Mouse (Mus musculus): ENCODE measurements at regions not wholly inside any gene's neighbourhood (a gene's known extent, or its start where the extent isn't known, plus 50 kb on each side); places are given as distances from the start of the nearest gene placed in this dataset.

DNA sequence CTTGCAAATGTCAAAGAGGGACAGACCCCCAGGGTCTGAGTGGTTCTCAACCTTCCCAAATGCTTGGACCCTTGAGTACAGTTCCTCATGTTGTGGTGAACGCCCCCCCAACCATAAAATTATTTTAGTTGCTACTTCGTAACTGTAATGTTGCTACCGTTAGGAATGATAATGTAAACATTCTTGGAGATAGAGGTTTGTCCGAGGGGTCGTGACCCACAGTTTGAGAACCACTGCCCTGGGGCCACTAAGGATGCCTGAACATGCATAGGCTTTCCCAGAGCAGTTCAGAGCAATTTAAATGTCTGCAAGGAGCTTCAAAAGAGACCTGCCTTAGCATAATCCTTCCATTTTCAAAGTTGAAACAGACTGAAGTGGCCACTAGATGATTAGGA is 407.8 kb downstream of the Gm45692 start:
- no peak for DNase-seq

DNA sequence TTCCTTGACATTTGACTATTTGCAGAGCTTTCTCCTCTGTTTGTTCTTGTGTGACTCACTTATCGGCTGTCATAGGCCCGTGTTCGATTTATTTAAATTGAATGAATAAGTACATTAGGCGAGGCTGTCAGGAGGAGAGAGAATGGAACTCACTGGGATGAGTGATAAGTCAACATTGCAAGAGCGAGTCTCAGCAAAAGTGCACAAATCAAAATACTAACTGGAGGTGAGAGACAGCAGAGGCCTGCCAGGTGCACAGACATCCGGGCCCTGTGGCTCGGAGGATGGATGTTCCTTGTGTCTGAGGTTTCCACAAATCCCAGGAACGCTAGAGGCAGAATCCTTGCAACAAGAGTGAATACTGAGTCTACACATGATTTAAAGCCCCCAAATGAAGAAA is 410.6 kb downstream of the Gm45692 start:
- DNase-seq = no peak

DNA sequence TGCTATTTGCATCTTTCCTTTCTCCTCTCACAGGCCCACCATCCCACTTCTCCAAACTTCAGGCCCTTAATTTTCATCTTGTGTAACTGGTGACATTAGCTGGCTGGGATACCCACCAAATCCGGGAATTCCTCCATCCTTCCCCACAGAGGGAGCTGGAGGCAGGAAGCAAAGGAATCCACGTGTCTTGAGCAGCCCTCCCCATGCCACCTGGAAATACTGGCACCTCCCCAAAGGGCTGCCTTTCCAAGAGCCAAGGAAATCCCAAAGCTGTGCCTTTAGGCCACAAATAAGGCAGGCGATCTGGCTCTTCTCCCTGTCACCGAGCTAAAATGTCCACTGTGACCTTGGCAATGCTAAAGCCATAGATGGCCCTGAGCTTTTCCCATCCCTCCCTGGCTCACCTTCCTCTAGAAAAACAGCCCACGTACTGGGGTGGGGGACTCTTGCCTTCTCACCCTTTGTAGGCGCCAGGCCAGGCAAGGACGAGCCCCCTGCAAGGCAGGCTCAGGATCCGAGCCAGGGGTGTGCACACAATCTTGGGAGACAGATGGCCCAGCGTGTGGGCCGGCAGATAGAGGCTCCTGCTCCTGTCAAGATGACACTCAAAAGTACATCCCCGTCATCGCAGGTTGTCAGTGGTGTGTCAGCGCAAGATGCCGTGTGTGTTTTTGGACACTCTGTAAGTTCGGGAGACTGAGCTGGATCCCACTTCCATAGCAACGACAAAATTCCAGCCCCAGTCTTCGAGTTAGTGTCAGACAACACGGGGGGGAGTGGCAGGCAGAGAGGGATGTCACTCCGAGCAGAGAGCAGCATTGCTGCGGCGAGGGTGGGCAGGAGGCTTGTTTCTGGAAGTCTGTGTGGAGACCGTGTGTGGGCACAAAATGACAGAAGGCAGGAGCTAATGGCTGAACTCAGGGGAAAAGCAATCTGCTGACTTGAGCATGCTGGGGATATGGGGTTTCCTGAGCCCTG is 414.4 kb downstream of the Gm45692 start:
- DNase-seq = peak; percentile 78

DNA sequence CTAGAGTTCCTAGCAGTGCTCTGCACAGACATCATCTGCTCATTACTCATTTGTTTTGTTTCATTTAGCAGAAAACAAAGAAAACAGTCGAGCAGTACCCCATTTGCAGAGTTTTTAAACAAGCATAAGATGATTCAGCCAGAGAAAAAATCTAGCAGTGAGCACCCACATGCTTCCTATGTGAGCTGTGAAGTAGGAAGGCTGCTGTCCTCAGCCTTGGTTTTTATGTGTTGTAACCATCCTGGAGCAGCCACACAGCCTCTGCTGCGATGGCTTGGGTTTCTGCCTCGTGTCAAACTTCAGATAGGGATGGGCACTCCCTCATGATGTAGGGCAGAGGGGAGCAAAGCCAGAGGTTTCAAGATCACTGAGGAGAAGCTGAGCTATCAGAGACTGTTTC is 416.5 kb downstream of the Gm45692 start:
- DNase-seq = peak; percentile 47

DNA sequence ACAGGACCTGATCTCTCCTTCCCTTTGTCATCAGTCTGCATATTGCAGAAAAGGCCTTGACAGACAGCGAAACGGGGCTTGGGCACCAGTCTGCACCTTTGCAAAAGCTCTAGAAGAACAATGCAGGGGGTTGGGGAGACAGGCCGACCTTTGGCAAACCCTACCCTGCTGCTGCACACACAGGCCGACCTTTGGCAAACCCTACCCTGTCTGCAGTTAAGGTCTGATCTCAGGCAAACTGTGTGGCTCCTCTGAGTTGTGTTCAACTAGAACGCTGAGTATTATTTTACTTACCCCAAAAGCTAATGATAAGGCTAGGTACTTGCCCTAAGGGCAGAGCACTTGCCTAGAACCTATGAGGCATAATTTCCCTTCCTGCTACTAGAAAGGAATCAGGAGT is 423.4 kb upstream of the Zfp703 start:
- DNase-seq = no peak

DNA sequence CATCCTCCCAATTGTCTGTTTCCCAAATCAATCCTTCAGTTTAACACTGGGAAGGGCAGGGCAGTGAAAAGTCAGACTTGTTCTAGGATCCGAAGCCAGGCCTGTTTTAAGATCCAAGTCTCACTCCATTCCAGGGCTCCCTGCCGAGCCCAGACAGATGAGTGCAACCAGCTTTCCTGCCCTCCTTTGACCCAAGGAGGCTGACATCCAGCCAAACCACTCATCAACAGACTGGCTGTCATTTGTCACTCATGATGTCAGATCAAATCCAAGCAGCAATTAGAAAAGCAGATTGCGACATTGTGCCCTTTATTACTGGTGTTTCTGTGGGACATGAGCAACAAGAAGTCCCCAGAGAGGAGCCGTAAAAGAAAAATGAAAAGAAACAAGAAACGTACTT is 417.9 kb upstream of the Zfp703 start:
- DNase-seq = no peak

DNA sequence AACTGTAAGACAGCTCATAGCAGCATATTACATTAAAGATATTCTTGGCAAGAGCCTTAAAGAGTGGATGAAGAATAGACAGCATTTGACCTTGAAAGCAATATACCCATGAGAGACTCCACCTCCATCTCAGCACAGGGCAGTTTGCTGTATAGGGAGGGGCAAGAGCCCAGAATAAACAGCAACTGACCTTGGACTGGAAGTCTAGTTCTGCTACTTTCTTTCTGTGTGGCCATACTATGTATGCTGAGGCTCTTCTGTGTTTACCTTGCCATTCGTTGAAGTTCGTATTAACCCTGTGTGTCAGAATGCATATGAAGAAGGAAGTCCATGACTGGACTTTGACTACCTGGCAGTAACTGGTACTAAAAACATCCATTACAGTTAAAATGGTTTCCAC is 414.0 kb upstream of the Zfp703 start:
- DNase-seq = no peak

DNA sequence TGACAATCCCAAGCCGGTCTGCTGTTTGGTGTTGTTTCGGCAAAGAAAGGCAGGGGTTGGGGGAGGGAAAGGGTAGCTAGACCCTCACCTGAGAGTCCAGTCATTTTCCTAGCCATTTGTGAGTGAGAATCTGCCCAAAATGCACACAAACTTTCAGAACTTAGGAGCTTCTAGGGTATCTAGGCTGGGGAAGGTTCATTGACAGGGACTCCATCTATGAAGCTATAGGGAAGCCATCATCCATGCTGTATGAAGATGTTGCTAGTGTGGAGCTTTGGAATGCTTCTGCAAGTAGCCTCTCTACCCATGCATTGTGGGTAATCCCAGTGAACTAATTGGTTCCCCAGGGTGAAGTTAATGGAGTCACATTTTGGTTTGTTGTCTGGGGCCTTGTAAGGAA is 412.9 kb upstream of the Zfp703 start:
- no peak for DNase-seq

DNA sequence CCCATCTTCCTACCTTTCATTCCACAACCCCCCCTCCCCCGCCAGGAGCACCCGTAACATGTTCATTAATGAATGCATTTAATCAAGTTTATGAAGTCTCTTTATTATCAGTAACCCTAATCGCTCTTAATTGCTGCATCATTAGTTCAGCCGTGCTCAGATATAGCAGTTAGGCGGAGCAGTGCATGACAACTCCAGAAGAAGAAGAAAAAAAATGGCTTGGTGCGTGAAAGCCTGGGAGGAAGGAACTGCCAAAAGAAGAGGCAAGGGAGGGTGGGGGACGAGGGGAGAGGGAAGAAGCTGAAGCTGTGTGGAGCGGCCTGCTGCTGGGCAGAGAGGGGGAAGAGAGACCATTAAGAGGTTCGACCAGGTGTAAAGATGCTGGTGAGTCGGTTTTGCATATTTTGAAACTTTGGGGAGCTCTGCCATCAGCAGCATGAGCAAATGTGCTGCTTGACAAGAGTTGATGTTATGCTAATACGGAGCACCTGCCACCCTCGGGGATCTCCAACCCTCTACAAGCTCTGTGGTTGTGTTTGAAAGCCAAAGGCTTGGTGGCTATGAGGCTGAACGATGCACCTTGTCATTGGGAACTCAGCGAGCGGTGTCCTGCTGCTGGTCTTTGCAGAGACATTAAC is 408.6 kb upstream of the Zfp703 start:
- DNase-seq = no peak

DNA sequence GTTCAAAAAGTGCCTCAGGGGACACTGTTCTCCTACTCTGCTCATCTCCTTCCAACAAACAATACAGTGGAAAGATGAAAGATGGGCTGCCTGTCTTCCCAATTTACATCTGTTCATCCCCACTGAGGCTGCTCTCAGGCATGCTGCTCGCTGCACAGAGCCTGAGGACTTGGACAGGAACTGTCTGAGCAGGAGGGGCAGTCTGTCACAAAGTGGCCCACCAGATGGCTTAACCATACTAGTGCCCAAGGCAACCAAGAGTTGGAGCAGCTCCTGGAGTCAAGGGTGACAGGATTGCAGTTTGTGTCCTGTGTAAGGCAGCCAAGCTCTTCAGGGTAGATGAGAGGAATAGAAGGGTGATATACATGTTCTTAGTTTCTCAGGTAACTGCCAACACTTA is 388.3 kb upstream of the Zfp703 start:
- no peak for DNase-seq

DNA sequence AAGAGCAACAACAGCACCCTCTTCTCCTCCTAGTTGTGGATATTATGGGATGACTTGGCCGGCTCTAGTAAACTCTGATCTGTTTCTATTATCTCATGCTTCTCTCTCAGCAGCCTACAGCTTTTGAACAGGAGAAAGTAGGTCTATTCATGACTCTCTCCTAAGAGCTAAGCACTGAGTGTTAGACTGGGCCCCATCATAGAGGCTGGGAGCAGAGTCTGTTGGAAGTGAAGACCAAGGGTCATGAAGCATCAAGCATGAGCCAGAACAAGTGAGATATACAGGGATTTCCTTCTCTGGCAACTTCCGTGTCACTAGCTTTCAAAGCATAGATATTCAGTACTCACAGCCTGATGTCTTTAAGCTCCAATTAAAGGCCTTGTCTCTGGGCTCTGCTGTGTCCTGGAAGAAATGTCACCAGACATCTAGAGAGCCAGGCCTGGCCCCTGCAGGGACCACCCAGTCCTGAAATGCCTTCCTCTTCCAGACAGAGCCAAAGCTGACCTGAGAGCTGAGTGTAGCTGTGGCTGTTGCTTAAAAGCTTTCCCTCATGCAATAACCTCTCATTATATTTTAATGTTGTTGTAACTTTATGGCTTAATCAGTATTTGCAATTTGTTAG is 386.4 kb upstream of the Zfp703 start:
- DNase-seq = no peak

DNA sequence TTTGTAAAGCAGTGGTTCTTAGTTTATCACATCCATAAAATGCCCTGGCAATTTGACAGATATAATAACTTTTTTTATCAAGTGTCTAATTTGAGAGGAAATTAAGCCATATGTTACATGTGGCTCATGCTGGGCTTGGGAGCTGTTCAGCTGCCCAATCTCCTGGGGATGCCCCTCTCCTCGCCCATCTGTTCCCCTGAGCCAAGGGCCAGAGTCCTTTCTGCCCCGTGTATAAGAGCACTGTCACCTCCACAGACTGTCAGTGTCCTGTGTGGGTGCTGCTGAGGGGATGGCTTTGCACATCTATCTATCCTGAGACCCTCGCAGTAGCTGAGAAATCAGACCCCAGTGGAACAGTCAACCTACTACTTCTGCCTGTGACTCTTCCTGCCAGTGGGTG is 385.9 kb upstream of the Zfp703 start:
- DNase-seq = no peak

DNA sequence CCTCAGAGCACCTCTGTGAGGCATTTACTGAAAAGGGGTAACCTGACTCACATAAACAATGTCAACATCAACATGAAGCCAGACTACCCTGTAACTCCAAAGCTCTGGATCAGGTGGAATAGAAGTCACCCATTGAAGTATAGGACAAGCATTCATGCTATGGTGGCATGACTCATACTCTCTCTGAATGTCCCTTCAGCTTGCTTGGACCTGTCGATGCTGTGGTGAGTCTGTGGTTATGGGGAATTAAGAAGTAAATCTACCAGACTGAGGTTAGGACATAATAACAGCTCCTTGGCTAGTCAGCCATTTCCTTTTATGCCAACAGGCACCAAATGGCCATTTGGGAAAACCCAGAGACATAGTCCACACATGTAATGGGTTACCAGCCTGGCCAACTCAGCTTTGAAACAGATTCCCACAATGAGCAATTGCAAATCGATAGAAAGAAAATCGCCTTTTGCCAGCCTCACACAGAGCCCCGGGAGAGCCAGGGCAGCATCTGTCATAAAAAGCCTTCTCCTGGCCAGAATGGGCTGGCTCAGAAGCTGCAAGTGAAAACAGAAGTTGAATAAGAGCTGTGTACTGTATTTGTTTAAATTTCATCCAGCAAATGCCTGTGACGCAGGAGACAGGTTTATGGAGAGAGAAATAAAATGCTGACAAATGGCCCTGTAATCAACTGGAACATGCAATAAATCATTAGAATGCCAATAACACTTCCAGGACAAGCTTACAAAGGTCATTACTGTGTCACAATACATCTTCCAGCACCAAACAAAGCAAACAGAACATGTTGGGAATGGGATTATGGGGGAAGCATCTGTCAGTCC is 383.4 kb upstream of the Zfp703 start:
- no peak for DNase-seq

DNA sequence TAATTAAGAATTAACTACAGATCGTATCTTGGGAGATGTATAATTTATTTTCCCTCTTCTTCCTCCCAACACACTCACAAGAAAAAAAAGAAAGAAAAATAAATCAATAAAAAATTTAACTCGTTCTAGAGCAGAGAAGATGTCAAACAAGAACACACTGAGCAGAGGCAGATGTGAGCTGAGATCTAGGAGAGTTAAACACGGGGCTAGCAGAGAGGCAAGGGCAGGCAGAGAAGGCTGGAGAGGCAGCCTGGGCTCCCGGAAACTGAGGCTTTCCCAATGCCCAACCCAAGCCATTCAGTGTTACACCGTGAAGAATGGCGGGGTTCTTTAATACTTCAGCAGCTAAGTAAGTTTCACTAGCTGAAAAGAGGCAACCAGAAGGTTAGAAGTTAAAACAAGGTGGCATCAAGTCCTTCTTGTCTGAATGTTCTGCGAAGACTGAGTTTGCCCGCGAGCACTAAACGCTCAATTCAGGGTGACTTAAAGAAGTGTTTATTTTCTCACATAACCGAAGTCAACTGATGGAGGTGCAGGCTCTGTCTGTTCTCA is 382.7 kb upstream of the Zfp703 start:
- no peak for DNase-seq

DNA sequence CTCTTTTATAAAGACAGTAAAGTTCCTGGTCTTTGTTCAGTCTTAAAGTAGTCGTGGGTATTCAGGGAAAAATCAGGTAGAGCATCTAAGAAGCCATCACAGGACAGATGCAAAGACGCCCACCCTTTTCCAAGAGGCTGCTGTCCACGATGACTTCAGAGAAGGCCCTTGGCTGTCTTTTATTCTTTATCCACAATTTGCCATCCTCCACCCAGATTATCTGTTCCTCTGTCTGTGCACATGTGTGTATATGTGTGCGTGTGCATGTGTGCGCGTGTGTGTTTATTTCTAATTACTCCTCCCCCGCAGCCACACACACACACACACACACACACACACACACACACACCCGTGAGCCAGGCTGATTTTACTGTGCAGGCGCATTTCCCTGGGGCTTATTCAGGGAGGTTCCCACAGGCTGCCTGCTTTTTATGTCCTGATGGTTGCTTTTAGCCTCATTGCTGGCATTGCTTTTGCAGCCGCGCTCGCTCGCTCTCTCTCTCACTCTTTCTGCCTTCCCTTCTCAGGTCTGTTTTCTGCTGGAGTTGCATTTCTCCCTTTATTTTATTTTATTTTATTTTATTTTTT is 381.6 kb upstream of the Zfp703 start:
- DNase-seq = peak; percentile 3

DNA sequence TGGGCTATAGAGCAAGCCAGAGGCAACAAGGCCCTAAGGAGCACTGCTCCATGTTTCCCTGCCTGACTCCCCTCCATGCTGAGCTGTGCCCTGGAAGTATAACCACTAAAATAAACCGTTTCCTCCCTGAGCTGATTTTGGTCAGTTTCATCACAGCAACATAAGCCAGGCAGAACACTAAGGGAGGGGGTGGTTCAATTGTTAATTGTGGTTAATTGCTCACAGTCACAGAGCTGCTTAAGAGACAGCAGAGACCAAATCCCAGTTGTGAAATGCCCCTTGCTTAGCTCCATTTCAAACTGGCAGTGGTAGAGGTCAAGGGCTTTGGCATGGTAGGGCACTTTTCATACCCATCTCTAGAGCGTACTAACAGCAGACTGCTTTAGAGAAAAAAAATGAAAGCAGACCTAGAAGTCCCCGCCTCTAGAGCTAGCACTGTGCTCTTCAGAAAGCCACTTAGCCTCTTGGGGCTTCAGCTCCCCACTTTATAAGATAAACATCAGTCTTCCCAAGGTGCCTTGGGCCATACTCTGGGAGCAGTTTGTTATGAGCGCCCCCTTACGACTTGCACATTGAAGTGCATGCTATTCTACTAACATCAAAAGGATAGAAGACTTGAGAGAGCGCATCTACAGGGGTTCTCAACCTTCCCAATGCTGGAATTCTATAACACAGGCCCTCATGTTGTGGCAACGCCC is 380.3 kb upstream of the Zfp703 start:
- no peak for DNase-seq

DNA sequence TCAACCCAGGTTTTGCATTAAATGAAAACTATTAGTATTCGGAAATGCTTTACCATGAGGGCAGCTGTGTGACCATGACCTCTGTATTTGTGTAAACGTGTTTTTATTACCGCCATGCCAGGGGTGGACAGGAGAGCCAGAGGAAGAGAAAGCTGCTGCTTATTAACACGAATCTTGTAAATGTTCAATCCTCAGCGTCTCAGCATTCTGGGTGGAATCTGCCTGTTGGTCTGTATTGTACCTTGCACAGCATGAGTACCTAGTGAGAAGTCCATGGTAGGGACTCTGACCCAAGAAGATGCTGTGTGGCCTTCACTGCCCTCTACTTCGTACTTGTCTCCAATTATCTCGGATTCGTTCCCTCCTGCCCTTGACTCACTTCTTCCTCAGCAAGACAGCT is 378.6 kb upstream of the Zfp703 start:
- no peak for DNase-seq

DNA sequence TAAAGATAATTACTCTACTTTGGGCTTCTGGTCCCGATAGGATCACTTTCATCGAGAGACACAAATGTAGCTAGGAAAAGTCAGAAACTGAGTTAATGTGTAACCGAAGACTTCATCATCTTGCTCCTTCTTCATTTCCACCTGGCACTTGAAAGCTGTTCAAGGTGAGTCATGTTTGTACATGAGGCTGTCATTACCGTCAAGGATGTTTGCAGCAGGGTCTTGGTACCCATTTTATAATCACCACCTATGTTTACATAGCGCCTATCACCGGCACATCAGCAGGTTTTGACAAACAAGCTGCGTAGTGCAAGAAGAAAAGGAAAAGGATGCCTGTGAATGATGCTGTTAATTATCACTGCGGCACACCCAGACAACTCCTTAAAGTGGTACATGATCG is 377.0 kb upstream of the Zfp703 start:
- no peak for DNase-seq

DNA sequence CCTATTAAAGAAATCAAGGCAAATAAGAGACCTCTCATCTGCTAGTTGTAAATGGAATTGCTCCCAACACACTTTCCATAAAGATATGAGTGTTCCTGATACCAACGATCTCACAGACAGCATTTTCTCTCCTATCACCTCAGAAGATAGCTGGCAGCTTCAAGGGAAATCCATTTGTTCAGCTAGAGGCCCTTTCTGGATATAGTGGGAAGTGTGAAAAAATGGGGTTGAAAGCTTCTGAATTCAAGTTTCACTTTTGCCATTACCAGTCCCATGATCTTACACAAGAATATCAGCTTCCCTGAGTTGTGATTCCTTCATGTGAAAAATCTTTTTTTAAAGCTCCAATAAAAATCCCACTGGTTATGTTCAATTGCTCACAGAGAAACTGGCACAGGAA is 369.1 kb upstream of the Zfp703 start:
- peak; percentile 27 for DNase-seq

DNA sequence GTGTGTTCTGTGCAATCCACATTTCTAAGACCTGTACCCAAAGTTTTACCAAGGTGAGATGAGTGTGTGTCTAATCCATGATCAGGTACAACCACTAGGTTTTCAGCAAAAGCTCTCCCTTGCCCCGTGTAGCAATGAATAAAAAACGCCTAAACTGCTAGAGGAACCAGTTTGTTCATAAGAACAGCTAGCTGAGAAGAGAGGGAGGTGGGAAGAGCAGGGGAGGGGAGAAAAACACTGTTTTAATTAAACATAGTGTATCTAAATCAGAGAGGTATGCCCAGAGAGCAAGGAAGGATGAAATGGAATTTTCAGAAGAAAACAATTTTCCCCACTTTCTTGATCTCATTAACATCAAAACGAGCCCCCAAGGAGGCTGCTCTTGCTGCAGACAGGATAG is 368.5 kb upstream of the Zfp703 start:
- no peak for DNase-seq

DNA sequence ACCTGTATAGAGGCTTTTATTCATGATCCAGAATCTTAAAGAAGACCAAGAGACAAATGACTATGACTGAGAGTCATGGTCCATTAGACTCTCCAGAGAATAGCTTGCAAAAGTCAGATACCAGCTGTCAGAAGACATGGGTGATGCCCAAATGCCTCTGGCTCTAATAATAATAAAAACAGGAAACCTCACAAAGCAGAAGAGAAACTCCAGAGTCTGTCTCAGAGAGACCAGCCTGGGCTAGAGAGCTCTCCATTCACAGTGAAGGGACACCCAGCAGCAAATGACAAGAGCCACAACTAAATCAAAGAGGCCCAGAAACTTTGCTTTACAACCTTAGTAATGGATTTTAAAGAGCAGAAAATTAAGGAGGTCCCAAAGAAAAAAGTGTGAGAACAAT is 365.0 kb upstream of the Zfp703 start:
- no peak for DNase-seq

Measured in right cerebral cortex, adult 18-20 months (tissue).